Mouse (Mus musculus): ENCODE data around the gene Mpc1. TPM values are rescaled to one million over a fixed set of nuclear protein-coding genes. Genes with fewer than 3 reads are reported as not detected.
"Not testable (repeated sequence)": the region's sequence is repeated elsewhere in the genome, so short reads cannot be mapped to it uniquely, and the experiment has no call there.

The Mpc1 gene
- total RNA-seq, 2 experiments from 2014 or later = 119 to 153 TPM

GRCm38 (mm10) chr17:8313976-8314375, 31.3 kb downstream of the Mpc1 start:
- ATAC-seq (replicated peaks; ENCODE audit: low FRiP score, low TSS enrichment, poor library complexity, severe bottlenecking) = no peak

- peak; percentile 62; the same call in 1 of the 2 replicates for ATAC-seq (replicated peaks; ENCODE audit: low FRiP score, low TSS enrichment, poor library complexity, severe bottlenecking)
Measured at GRCm38 (mm10) chr17:8316251-8316650, 33.5 kb downstream of the Mpc1 start.

- not testable (repeated sequence) for ATAC-seq (replicated peaks; ENCODE audit: low FRiP score, low TSS enrichment, poor library complexity, severe bottlenecking)
Measured at GRCm38 (mm10) chr17:8326877-8327276, 44.2 kb downstream of the Mpc1 start.

GRCm38 (mm10) chr17:8328511-8329174, 45.9 kb downstream of the Mpc1 start:
- peak; percentile 74 for ATAC-seq (replicated peaks; ENCODE audit: low FRiP score, low TSS enrichment, poor library complexity, severe bottlenecking)

GRCm38 (mm10) chr17:8330602-8331001, 47.9 kb downstream of the Mpc1 start:
- no peak for ATAC-seq (replicated peaks; ENCODE audit: low FRiP score, low TSS enrichment, poor library complexity, severe bottlenecking)

- not testable (repeated sequence) for ATAC-seq (replicated peaks; ENCODE audit: low FRiP score, low TSS enrichment, poor library complexity, severe bottlenecking)
Measured at GRCm38 (mm10) chr17:8337159-8337558, 54.5 kb downstream of the Mpc1 start, which contains the start of gene Prr18. Prr18 (plus strand) TSS chr17:8337459.

GRCm38 (mm10) chr17:8339666-8340374, 57.1 kb downstream of the Mpc1 start:
- ATAC-seq (replicated peaks; ENCODE audit: low FRiP score, low TSS enrichment, poor library complexity, severe bottlenecking) = no peak

- peak; percentile 72 for ATAC-seq (replicated peaks; ENCODE audit: low FRiP score, low TSS enrichment, poor library complexity, severe bottlenecking)
Measured at GRCm38 (mm10) chr17:8340407-8341359, 58.0 kb downstream of the Mpc1 start.

- no peak for ATAC-seq (replicated peaks; ENCODE audit: low FRiP score, low TSS enrichment, poor library complexity, severe bottlenecking)
Measured at GRCm38 (mm10) chr17:8341360-8341963, 58.8 kb downstream of the Mpc1 start.

GRCm38 (mm10) chr17:8342706-8343105, 60.0 kb downstream of the Mpc1 start:
- no peak for ATAC-seq (replicated peaks; ENCODE audit: low FRiP score, low TSS enrichment, poor library complexity, severe bottlenecking)

GRCm38 (mm10) chr17:8343416-8343815, 60.7 kb downstream of the Mpc1 start:
- ATAC-seq (replicated peaks; ENCODE audit: low FRiP score, low TSS enrichment, poor library complexity, severe bottlenecking) = no peak

Other genes with a start within 250 kb of the Mpc1 start
- not detected in 2 replicates for gene Gm49673, start 135.1 kb upstream of the Mpc1 start, total RNA-seq (2014; fragmentation: Nextera tagmentation)
- gene Gm49673, start 135.1 kb upstream of the Mpc1 start, total RNA-seq (2017) = not detected in 2 replicates
- gene Rnaset2a, start 134.8 kb upstream of the Mpc1 start, total RNA-seq (2014; fragmentation: Nextera tagmentation) = 16.8 and 21.3 TPM in 2 replicates
- 21.0 and 29.7 TPM in 2 replicates for gene Rnaset2a, start 134.8 kb upstream of the Mpc1 start, total RNA-seq (2017)
- 26.9 and 46.6 TPM in 2 replicates for gene Fgfr1op, start 117.4 kb upstream of the Mpc1 start, total RNA-seq (2014; fragmentation: Nextera tagmentation)
- gene Fgfr1op, start 117.4 kb upstream of the Mpc1 start, total RNA-seq (2017) = 48.1 and 67.9 TPM in 2 replicates
- gene Ccr6, start 46.9 kb upstream of the Mpc1 start, total RNA-seq (2014; fragmentation: Nextera tagmentation) = not detected in 2 replicates
- not detected in 2 replicates for gene Ccr6, start 46.9 kb upstream of the Mpc1 start, total RNA-seq (2017)
- gene Sft2d1, start 28.2 kb downstream of the Mpc1 start, total RNA-seq (2014; fragmentation: Nextera tagmentation) = 63.1 and 137 TPM in 2 replicates
- gene Sft2d1, start 28.2 kb downstream of the Mpc1 start, total RNA-seq (2017) = 24.3 and 29.9 TPM in 2 replicates
- 0.15 TPM in 1 of 2 replicates, not detected in the other for gene Prr18, start 54.6 kb downstream of the Mpc1 start, total RNA-seq (2014; fragmentation: Nextera tagmentation)
- not detected in 2 replicates for gene Prr18, start 54.6 kb downstream of the Mpc1 start, total RNA-seq (2017)
- not detected in 2 replicates for gene T2, start 73.1 kb downstream of the Mpc1 start, total RNA-seq (2014; fragmentation: Nextera tagmentation)
- 0.27 TPM in 1 of 2 replicates, not detected in the other for gene T2, start 73.1 kb downstream of the Mpc1 start, total RNA-seq (2017)
- gene T, start 151.5 kb downstream of the Mpc1 start, total RNA-seq (2014; fragmentation: Nextera tagmentation) = not detected in 2 replicates
- not detected in 2 replicates for gene T, start 151.5 kb downstream of the Mpc1 start, total RNA-seq (2017)
- gene Pde10a, start 242.5 kb downstream of the Mpc1 start, total RNA-seq (2014; fragmentation: Nextera tagmentation) = 0.67 and 1.7 TPM in 2 replicates
- 2.7 and 7.8 TPM in 2 replicates for gene Pde10a, start 242.5 kb downstream of the Mpc1 start, total RNA-seq (2017)

All from megakaryocyte-erythroid progenitor cell, adult 5-6 weeks (primary cell).